Mouse (Mus musculus): ENCODE data around the gene Supt16.
A peak's percentile ranks its signal among the peaks of the same experiment; 100 is the strongest.

The Supt16 gene

DNA sequence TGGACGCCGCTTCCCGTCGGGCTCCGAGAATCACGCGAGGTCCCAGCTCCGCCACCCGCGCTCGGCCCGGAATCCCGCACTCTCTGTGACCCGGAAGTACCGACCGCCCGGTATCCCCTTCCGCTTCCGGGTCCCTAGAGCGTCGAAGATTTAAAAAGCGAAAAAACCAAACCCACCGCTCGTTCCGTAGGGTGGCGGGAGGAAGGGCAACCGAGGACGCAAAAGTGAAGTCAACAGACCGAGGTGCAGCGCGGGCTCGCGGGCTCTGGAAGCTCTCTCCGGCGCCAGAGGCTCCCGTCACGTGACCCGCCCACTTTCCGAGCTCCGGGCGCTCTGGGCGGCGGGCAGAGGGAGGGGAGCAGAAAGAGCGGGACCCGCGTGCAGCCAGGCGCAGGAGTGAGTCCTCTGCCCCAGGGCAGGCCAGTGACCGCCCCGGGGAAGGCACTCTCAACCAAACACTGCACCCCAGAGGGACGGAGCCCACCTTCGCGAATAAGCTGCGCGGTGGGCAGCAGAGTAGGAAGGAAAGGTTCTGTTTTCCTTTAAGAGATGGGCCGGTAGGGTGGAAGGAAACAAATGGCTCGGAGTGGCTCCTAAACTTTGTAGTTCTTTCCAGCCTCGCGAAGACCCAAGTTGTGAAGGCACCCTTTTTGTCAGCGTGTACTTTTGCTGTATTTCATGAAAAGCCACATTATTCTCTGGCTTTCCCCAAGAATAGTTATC, at the start of gene Supt16:
Supt16 (minus strand) TSS at position 261 of the 723 bp plus-strand sequence.
- DNase-seq (ENCODE audit: low spot score in 2 of 2): peak; percentile 72 to 81

DNA sequence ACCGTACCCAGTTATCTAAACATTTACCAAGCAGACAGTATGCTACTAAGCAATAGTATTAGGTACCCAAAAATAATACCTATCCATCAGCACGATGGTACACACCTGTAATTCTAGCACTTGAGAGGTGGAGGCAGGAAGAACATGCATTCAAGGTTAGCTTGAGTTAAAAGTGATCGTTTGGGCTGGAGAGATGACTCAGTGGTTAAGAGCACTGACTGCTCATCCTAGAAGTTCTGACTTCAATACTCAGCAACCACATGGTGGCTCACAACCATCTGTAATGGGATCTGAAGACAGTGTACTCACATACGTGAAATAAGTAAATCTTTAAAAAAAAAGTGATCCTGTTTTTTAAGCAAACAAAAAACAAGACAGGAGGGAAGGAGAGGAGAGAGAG, 48.9 kb upstream of the Supt16 start:
- DNase-seq (ENCODE audit: low spot score in 2 of 2): no peak

DNA sequence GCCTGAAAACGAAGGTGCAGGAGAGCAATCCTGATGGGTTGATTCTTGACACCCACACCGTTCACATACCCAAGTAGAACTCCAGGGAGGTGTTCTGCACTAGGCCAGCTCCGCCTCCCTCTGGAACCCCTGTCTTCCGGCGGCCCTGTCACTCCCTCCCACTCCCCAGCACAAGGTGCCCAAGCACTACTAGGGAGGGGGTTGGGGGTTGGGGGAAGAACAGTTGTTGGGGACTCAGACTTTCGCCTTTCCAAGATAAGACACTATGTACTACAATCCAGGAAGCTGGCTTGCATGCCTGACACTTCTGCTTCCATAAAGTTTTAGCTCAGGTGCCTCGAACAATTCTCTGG, 47.5 kb upstream of the Supt16 start:
- no peak for DNase-seq (ENCODE audit: low spot score in 2 of 2)

DNA sequence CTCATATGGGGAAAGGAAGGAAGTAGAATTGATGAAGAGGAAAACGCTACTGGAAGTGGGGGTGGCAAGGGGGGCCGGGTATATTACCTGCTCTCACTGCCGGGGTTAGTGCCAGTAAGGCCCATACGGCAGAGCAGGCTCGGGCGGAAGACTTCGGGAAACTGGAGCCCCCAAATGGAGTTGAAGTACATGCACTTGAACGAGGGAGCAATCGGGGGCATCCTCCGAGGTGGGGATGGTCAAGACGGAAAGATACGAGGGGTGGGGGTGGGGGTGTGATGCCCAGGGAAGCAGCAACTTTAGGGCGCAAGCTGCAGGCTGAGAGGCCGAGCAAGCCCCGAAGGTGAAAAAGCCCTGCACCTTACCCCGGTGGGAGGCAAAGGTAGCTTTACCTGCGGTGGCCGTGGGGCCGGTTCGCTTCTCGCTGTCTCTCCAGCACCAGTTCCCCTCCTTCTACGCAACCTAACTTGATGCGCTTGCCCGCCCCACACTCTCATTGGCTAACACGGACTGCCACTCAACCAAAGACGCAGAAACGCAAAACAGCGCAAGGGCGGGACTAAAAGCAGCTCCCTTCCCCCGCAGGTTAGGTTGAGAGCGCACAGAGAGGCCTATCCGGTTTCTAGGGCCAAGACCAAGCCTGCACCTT, 46.9 kb upstream of the Supt16 start:
- peak; percentile 96 to 97 for DNase-seq (ENCODE audit: low spot score in 2 of 2)

DNA sequence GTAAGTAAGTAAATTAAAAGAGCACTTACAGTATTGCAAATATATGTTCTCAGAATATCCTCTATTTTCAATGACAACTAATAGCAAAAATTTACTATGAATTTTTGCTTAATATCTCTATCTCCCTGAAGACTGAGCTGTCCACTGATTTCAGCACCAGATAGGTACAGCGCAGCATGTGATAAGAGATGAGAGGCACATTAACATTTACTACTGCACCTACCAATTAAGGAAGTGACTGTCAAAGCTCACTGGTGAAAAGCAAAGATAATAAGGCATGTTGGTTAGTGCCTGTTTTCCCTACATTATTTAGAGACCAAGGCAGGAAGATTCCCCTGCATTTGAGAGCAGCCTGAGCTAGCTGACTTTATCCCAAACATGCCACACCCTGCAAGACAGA, 39.0 kb upstream of the Supt16 start:
- no peak for DNase-seq (ENCODE audit: low spot score in 2 of 2)

DNA sequence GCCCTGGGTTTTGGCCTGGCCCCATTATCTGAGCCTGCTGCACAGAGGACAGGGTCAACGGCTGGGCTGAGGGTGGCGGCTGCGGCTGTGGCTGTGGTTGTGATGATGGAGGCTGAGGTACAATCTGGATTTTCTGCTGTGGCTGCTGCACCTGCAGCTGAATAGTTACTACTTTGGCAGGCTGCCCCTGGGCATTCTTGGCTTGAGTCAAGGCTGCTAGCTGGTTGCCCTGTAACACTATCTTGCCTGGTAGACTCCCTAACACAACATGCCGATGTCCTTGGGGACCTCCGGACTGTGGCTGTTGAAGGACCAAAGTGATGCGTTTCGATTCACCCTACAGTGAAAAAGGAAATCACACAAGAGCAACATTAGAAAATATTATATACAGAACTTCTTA, 37.9 kb upstream of the Supt16 start:
- no peak for DNase-seq (ENCODE audit: low spot score in 2 of 2)

GRCm38 (mm10) chr14:52232249-52232648, 35.0 kb upstream of the Supt16 start:
- DNase-seq (ENCODE audit: low spot score in 2 of 2): no peak

- no peak for DNase-seq (ENCODE audit: low spot score in 2 of 2)
Measured at GRCm38 (mm10) chr14:52225972-52226371, 28.8 kb upstream of the Supt16 start.

DNA sequence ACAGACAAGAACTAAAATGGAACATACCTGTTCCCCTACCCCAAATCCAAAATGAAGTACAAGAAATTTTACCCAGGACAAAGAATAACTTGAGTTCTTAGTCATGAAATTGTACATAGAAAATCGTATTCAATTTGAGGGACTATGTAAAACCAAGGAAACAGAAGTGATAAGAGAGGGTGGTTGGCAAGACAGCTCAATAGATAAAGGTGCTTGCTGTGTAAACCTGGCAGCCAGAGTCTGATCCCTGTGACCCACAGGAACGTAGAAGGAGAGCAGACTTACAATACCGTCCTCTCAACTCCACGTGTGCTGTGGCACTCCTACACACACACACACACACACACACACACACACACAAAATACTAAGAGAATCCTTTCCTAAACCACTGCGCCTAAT, 20.0 kb upstream of the Supt16 start:
- no peak for DNase-seq (ENCODE audit: low spot score in 2 of 2)

DNA sequence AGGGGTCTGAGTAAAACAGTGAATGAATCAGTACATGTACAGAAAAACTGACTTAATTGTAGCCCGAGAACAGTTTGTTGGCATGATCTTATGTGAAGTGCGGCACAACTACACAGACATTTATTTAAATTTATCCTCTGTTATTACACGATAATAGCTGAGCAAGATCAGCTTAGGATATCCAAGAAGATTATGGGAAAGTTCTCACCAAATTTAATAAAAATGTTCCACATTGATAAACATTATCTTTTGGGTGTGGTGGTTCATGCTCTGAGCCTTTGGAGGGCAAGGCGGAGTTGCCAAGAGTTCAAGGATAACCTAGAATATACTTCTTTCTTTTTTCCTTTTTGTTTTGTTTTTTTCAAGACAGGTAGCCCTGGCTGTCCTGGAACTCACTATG, 2.2 kb upstream of the Supt16 start:
- no peak for DNase-seq (ENCODE audit: low spot score in 2 of 2)

DNA sequence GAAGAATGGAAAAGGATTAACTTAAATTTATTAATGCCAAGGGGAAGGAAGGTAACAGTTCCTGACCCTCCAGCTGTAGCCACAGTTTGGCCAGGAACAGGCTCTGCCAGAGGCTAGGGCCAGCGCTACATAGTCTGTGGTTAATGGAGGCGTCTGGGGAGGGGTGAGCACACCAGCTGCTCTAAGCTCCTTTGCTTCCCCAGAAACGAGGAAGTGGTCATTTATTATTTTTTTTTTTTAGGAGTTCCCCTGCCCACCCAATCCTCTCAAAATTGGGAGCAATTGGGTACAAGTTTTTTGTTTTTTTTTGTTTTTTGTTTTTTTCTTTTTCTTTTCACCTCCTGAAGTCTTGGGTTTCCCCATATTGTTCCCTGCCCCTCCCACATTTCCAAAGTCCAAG, 925 bp upstream of the Supt16 start:
- no peak for DNase-seq (ENCODE audit: low spot score in 2 of 2)

- no peak for DNase-seq (ENCODE audit: low spot score in 2 of 2)
Measured at GRCm38 (mm10) chr14:52196230-52197155, 723 bp downstream of the Supt16 start.

DNA sequence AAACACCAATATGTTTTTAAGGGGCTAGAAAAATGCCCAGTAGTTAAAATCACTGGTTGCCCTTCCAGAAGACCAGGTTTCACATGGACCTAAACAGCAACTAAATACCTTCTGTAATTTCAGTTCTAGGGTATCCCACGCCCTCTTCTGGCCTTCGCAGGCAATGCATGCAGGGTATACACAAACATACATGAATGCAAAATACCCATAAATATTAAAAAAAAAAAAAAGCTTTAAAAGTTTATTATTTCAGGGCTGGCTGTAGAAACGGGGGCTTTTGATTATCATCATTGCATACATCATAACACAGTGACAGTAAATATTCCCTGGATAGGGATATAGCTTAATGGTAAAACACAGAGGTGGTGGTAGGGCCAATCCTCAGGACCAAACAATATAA, 1.5 kb downstream of the Supt16 start:
- peak; percentile 18 to 21 for DNase-seq (ENCODE audit: low spot score in 2 of 2)

- no peak for DNase-seq (ENCODE audit: low spot score in 2 of 2)
Measured at GRCm38 (mm10) chr14:52190740-52191359, 6.4 kb downstream of the Supt16 start.

- DNase-seq (ENCODE audit: low spot score in 2 of 2): no peak
Measured at GRCm38 (mm10) chr14:52189519-52189918, 7.7 kb downstream of the Supt16 start.

GRCm38 (mm10) chr14:52188788-52189187, 8.4 kb downstream of the Supt16 start:
- DNase-seq (ENCODE audit: low spot score in 2 of 2): no peak

GRCm38 (mm10) chr14:52166571-52166970, 30.6 kb downstream of the Supt16 start:
- DNase-seq (ENCODE audit: low spot score in 2 of 2): no peak

- no peak for DNase-seq (ENCODE audit: low spot score in 2 of 2)
Measured at GRCm38 (mm10) chr14:52160911-52161310, 36.3 kb downstream of the Supt16 start.

DNA sequence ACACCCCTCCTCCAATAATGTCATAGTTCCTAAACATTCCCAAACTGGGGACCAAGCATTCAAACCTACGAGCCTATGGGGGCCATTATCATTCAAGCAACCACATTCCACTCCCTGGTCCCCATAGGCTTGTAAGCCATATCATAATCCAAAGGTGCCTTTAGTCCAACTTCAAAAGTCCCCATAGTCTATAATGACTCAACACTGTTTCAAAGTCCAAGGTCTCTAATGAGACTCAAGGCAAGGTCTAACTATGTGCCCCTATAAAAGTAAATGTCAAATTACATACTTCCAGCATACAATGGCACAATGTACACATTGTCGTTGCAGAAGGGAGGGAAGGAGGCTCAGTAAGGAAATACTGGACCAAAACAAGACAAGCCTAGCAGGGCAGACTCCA, 42.2 kb downstream of the Supt16 start:
- no peak for DNase-seq (ENCODE audit: low spot score in 2 of 2)

GRCm38 (mm10) chr14:52152613-52153012, 44.6 kb downstream of the Supt16 start:
- DNase-seq (ENCODE audit: low spot score in 2 of 2): no peak

DNA sequence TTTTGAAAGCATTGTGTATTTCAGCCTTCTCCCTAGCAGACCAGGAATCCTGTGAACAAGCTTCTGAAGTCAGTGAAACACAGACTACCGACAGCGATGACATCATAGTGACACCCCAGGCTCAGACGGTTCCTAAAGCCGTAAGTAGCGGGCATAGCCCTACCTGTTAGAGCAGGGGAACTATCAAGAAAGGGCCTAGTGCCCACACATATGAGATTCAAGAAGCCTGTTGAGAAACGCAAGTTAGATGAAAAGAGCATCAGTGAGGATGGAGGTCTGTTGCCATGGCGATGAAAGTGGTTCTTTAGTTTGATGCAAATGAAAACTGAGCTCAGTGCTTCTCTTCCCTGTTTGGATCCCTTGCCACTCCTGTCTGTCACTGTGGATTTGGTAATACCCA, 45.0 kb downstream of the Supt16 start:
- DNase-seq (ENCODE audit: low spot score in 2 of 2): peak; percentile 21 to 26

- no peak for DNase-seq (ENCODE audit: low spot score in 2 of 2)
Measured at GRCm38 (mm10) chr14:52149888-52150287, 47.3 kb downstream of the Supt16 start.
